Mouse (Mus musculus) liver, postnatal 0 days (tissue): Measurements from ENCODE around the gene Colq.

Source experiments
- CTCF ChIP-seq: sonication (generic); IDR thresholded peaks from 2 replicates; pipeline ENCODE4 v1.5.1; 2016; ENCODE audit warnings: antibody characterized with exemption, low read depth
- EP300 ChIP-seq: IDR thresholded peaks from 2 replicates; pipeline ENCODE4 v1.6.1; 2016; ENCODE audit warnings: antibody characterized with exemption, low read depth, mild to moderate bottlenecking

DNA sequence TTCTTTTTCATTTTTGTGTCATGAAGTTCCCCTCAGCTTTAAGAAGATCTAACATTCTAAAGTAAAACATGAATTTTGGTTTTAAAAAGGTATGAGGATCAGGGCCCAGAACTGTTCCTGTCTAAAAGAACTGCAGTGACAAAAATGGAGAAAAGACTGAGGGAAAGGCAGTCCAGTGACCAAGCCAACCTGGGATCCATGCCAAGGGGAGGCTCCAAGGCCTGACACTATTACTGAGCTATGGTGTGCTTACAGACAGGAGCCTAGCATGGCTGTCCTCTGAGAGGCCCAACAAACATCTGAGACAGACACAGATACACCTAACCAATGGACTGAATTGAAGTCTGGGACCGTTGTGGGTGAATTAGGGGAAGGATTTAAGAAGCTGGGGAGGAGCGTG is 81.2 kb downstream of the Colq start:
- TF ChIP-seq CTCF (no peak), EP300 (no peak)
